Mouse (Mus musculus): ENCODE results near the gene Tmem101. TPM values are rescaled to one million over a fixed set of nuclear protein-coding genes. Genes with fewer than 3 reads are reported as not detected.

The Tmem101 gene
- polyA plus RNA-seq, 1 experiment from 2014 or later, result 47.7 TPM

Other genes starting within 250 kb of the Tmem101 start
- 0.10 and 0.12 TPM in 2 replicates for gene Sost, start 189.4 kb downstream of the Tmem101 start, polyA plus RNA-seq (2015; fragmentation: Nextera tagmentation; extraction: Ambion mirVana)
- not detected in 2 replicates for gene Cfap97d1, start 172.1 kb downstream of the Tmem101 start, polyA plus RNA-seq (2015; fragmentation: Nextera tagmentation; extraction: Ambion mirVana)
- 32.1 and 33.4 TPM in 2 replicates for gene Dusp3, start 169.4 kb downstream of the Tmem101 start, polyA plus RNA-seq (2015; fragmentation: Nextera tagmentation; extraction: Ambion mirVana)
- 59.3 and 62.7 TPM in 2 replicates for gene Mpp3, start 127.9 kb downstream of the Tmem101 start, polyA plus RNA-seq (2015; fragmentation: Nextera tagmentation; extraction: Ambion mirVana)
- gene Cd300lg, start 114.9 kb downstream of the Tmem101 start, polyA plus RNA-seq (2015; fragmentation: Nextera tagmentation; extraction: Ambion mirVana), result 0.40 and 0.54 TPM in 2 replicates
- 37.6 and 41.1 TPM in 2 replicates for gene Mpp2, start 67.9 kb downstream of the Tmem101 start, polyA plus RNA-seq (2015; fragmentation: Nextera tagmentation; extraction: Ambion mirVana)
- not detected in 2 replicates for gene Ppy, start 55.1 kb downstream of the Tmem101 start, polyA plus RNA-seq (2015; fragmentation: Nextera tagmentation; extraction: Ambion mirVana)
- 3.4 and 3.7 TPM in 2 replicates for gene Pyy, start 48.6 kb downstream of the Tmem101 start, polyA plus RNA-seq (2015; fragmentation: Nextera tagmentation; extraction: Ambion mirVana)
- gene Nags, start 10.9 kb downstream of the Tmem101 start, polyA plus RNA-seq (2015; fragmentation: Nextera tagmentation; extraction: Ambion mirVana), result 0.09 TPM in 1 of 2 replicates, not detected in the other
- gene Lsm12, start 28.9 kb upstream of the Tmem101 start, polyA plus RNA-seq (2015; fragmentation: Nextera tagmentation; extraction: Ambion mirVana), result 99.0 and 116 TPM in 2 replicates
- gene G6pc3, start 33.2 kb upstream of the Tmem101 start, polyA plus RNA-seq (2015; fragmentation: Nextera tagmentation; extraction: Ambion mirVana), result 44.3 and 45.9 TPM in 2 replicates
- 75.8 and 83.0 TPM in 2 replicates for gene Hdac5, start 73.8 kb upstream of the Tmem101 start, polyA plus RNA-seq (2015; fragmentation: Nextera tagmentation; extraction: Ambion mirVana)
- gene BC030867, start 92.5 kb upstream of the Tmem101 start, polyA plus RNA-seq (2015; fragmentation: Nextera tagmentation; extraction: Ambion mirVana), result 2.9 and 3.6 TPM in 2 replicates
- gene Asb16, start 112.3 kb upstream of the Tmem101 start, polyA plus RNA-seq (2015; fragmentation: Nextera tagmentation; extraction: Ambion mirVana), result 0.09 and 0.11 TPM in 2 replicates
- gene Tmub2, start 128.5 kb upstream of the Tmem101 start, polyA plus RNA-seq (2015; fragmentation: Nextera tagmentation; extraction: Ambion mirVana), result 81.6 and 85.0 TPM in 2 replicates
- gene Atxn7l3, start 140.2 kb upstream of the Tmem101 start, polyA plus RNA-seq (2015; fragmentation: Nextera tagmentation; extraction: Ambion mirVana), result 26.6 and 29.2 TPM in 2 replicates
- 70.4 and 76.8 TPM in 2 replicates for gene Ubtf, start 163.3 kb upstream of the Tmem101 start, polyA plus RNA-seq (2015; fragmentation: Nextera tagmentation; extraction: Ambion mirVana)
- 1.4 and 3.2 TPM in 2 replicates for gene Slc4a1, start 209.8 kb upstream of the Tmem101 start, polyA plus RNA-seq (2015; fragmentation: Nextera tagmentation; extraction: Ambion mirVana)
- 127 and 136 TPM in 2 replicates for gene Rundc3a, start 237.0 kb upstream of the Tmem101 start, polyA plus RNA-seq (2015; fragmentation: Nextera tagmentation; extraction: Ambion mirVana)